Mouse (Mus musculus) heart, adult 2 months (tissue): ENCODE data around the gene 1700029P11Rik. TPM values are rescaled to one million over a fixed set of nuclear protein-coding genes. Genes with fewer than 3 reads are reported as not detected.

Experiments used
- DNase-seq, 2 experiments: peaks; one replicate each; pipeline ENCODE4 v3.0.0; 2021
- H3K27ac ChIP-seq: fragments of 200-600 bp; 2 replicates; pipeline ENCODE4 v1.8.1; 2022
- H3K27me3 ChIP-seq: fragments of 200-500 bp; 2 replicates; pipeline ENCODE4 v1.6.1; 2012; ENCODE audit warnings: mild to moderate bottlenecking, low read length, inconsistent platforms, mixed read lengths; ENCODE audit not compliant: control insufficient read depth, insufficient read depth
- H3K36me3 ChIP-seq: fragments of 200-500 bp; 2 replicates; pipeline ENCODE4 v1.6.1; 2012; ENCODE audit warnings: low read length, inconsistent platforms; ENCODE audit not compliant: control insufficient read depth, insufficient read depth
- H3K4me1 ChIP-seq: fragments of 200-500 bp; 2 replicates; pipeline ENCODE4 v1.6.1; 2011; ENCODE audit warnings: low read length; ENCODE audit not compliant: control insufficient read depth, insufficient read depth
- H3K4me3 ChIP-seq: fragments of 200-600 bp; 2 replicates; pipeline ENCODE4 v1.8.1; 2022
- H3K79me2 ChIP-seq: fragments of 200-500 bp; replicated peaks from 2 replicates; pipeline ENCODE4 v1.6.1; 2012; ENCODE audit warnings: mild to moderate bottlenecking, inconsistent platforms, low read length, moderate library complexity, mixed read lengths; ENCODE audit not compliant: control insufficient read depth, insufficient read depth
- H3K9ac ChIP-seq: fragments of 200-500 bp; 2 replicates; pipeline ENCODE4 v1.6.1; 2012; ENCODE audit warnings: low read depth, mild to moderate bottlenecking, control low read depth, inconsistent platforms, low read length, mixed read lengths
- CTCF ChIP-seq: fragments of 200-600 bp; IDR thresholded peaks from 2 replicates; pipeline ENCODE4 v1.8.1; 2022; ENCODE audit warnings: antibody characterized with exemption, mild to moderate bottlenecking, moderate library complexity
- EP300 ChIP-seq: fragments of 200-500 bp; IDR thresholded peaks from 2 replicates; pipeline ENCODE4 v1.6.1; 2011; ENCODE audit warnings: low read depth, low read length, control low read depth; ENCODE audit not compliant: insufficient read depth
- POLR2A ChIP-seq: fragments of 200-500 bp; IDR thresholded peaks from 2 replicates; pipeline ENCODE4 v1.6.1; 2011; ENCODE audit warnings: mild to moderate bottlenecking, low read depth, low read length, control low read depth; ENCODE audit not compliant: insufficient read depth
- WGBS: fragments of 180-500 bp; shearing (Covaris S2); methylation state at CpG from one replicate; pipeline ENCODE4 v1.1.7; 2018; 5-methylcytosine and 5-hydroxymethylcytosine counted together
- intact Hi-C: fragments of 180-260 bp; cut with DNase I; formaldehyde crosslinking; loops from one replicate; pipeline ENCODE4 v1.15.1; 2025
- polyA plus RNA-seq: library from polyadenylated mRNA; depleted of rRNA; stranded (reverse); fragments of >200 nt; gene quantifications from 2 replicates; pipeline ENCODE4 v1.2.3, GENCODE M21; 2012
- total RNA-seq, 2 experiments: library from RNA; stranded (reverse); gene quantifications; 2 replicates each; pipeline ENCODE4 v1.2.3; 2021

The 1700029P11Rik gene
- total and polyA plus RNA-seq, 3 experiments = not detected

DNA sequence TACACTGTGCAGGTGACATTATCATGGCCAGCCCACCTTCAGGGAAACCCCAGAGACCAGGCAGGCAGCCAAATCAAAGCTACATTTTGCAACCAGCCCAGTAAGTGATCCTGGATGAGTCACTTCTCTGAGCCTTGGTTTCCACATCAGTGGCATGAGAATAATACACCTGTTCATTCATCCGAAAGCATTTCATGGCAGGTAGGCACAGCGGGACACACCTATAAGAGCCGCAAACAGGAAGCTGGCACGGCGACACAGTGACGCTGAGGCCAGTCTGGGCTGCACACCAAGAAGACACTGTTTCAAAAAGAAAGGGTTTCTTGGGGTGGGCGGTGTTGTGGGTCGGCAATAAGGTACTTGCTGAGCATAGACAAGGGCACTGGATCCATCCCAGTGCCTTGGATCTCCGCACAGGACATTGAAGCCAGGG, 26.2 kb upstream of the 1700029P11Rik start:
- Histone ChIP-seq H3K27ac (no peak overlapping the region), H3K79me2 (no peaks in the 10 kb centered on the region), H3K4me1 (no peaks in the 10 kb centered on the region), H3K36me3 (no peaks in the 10 kb centered on the region), H3K27me3 (no peaks in the 10 kb centered on the region), H3K4me3 (no peak overlapping the region), H3K9ac (no peak overlapping the region)
- intact Hi-C loops = no loop called here
- no peak for DNase-seq
- TF ChIP-seq POLR2A = no peak
- TF ChIP-seq CTCF = no peak
- WGBS = 94% methylated on average over 9 of the region's 9 CpGs

DNA sequence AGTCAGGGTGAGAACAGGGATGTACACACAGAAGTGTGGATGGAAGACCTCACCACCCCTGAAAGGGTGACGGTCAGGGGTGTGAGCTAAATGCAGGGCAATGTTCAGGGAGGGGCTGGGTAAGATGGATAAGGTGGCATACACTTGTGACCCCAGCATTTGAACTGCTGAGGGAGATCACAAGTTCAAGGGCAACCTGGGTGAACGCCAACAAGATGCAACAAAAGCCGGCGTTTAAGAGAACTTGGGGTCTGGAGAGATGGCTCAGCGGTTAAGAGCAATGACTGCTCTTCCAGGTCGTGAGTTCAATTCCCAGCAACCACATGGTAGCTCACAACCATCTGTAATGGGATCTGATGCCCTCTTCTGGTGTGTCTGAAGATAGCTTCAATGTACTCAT, 25.6 kb upstream of the 1700029P11Rik start:
- Histone ChIP-seq H3K27me3 (no peaks in the 10 kb centered on the region), H3K27ac (no peak overlapping the region), H3K4me3 (no peak overlapping the region), H3K4me1 (no peaks in the 10 kb centered on the region; the same call in 1 of the 2 replicates), H3K36me3 (no peaks in the 10 kb centered on the region), H3K9ac (no peak overlapping the region), H3K79me2 (no peaks in the 10 kb centered on the region)
- no peak for DNase-seq
- 92% methylated on average over 6 of the region's 6 CpGs for WGBS
- intact Hi-C loops = no loop called here
- TF ChIP-seq CTCF = no peak

DNA sequence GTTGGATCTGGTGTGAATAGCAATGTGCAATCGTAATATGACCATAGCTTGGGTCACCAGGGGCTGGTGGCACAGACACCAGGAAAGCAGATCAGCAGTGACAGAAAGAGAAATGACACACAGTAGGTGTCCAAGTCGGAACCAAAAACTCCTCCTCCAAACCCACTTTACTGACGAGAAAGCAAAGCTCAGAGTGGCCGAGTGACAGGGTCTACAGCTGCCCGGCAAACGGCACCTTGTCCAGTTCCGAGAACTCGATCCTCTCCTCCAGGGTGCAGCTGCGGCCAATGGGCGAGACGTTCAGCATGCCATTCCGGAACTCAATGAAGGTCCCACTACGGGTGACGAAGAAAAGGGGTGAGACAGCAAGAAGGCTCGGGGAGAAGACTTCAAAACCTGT, 24.9 kb upstream of the 1700029P11Rik start:
- 96% methylated on average over 15 of the region's 15 CpGs for WGBS
- no peaks in the 10 kb centered on the region for H3K36me3 ChIP-seq
- no peak overlapping the region for H3K4me3 ChIP-seq
- intact Hi-C loops = no loop called here
- H3K4me1 ChIP-seq = no peaks in the 10 kb centered on the region; the same call in 1 of the 2 replicates
- no peak for DNase-seq
- H3K27me3 ChIP-seq = no peaks in the 10 kb centered on the region
- no peak overlapping the region for H3K9ac ChIP-seq
- H3K79me2 ChIP-seq = no peaks in the 10 kb centered on the region
- no peak overlapping the region for H3K27ac ChIP-seq
- TF ChIP-seq EP300 (no peak), CTCF (no peak), POLR2A (no peak)

DNA sequence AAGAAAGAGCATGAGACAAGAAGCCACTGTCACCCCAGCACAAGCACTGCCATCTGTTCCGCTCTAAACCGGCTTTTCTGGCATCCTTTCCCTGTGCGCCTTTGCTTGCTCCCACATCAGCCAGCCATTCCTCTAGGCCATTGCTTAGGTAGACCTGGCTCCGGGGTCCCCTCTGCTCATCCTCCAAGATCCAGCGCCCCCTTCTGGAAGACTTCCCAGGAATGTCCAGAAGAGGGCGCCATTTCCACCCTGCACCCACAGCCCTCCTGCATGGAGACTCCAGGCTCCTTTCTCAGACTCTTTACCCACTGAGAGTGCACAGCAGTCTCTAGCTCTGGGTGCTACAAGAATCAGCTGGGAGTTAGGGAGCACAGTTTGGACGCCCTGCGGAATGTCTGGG, 23.9 kb upstream of the 1700029P11Rik start:
- Histone ChIP-seq H3K27me3 (no peaks in the 10 kb centered on the region), H3K27ac (no peak overlapping the region), H3K79me2 (no peaks in the 10 kb centered on the region), H3K9ac (no peak overlapping the region), H3K4me1 (no peaks in the 10 kb centered on the region; the same call in 1 of the 2 replicates), H3K4me3 (no peak overlapping the region), H3K36me3 (no peaks in the 10 kb centered on the region)
- 66% methylated on average over 8 of the region's 8 CpGs for WGBS
- TF ChIP-seq POLR2A (no peak), CTCF (peak; percentile 78), EP300 (no peak)
- intact Hi-C loops = no loop called here
- DNase-seq = peak in 1 of 2 experiments; percentile 49

DNA sequence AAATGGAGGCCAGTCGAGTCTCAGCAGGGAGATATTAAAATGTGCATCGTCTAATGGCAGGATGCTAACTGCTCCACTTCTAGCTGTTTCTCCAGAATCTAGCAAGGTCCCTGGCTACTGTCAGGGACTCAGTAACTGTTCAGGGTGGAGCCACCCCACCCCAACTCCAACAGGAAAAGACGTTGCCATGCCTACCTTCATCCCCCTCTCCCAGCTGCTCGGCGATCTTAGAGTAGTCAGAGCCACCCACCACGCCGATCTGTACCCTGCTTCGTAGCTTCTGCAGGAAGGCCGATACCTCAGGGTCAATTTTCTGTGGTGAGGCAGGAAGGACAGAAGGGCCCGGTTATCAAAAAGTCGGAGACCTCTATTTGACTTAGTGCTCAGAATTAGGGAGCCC, 22.7 kb upstream of the 1700029P11Rik start:
- no peak for TF ChIP-seq CTCF
- no peak for TF ChIP-seq EP300
- Histone ChIP-seq H3K4me3 (no peak overlapping the region), H3K36me3 (no peaks in the 10 kb centered on the region), H3K9ac (no peak overlapping the region), H3K27me3 (no peaks in the 10 kb centered on the region), H3K79me2 (no peaks in the 10 kb centered on the region), H3K4me1 (no peaks in the 10 kb centered on the region; the same call in 1 of the 2 replicates), H3K27ac (no peak overlapping the region)
- no peak for DNase-seq
- intact Hi-C loops = no loop called here
- 82% methylated on average over 11 of the region's 11 CpGs for WGBS

DNA sequence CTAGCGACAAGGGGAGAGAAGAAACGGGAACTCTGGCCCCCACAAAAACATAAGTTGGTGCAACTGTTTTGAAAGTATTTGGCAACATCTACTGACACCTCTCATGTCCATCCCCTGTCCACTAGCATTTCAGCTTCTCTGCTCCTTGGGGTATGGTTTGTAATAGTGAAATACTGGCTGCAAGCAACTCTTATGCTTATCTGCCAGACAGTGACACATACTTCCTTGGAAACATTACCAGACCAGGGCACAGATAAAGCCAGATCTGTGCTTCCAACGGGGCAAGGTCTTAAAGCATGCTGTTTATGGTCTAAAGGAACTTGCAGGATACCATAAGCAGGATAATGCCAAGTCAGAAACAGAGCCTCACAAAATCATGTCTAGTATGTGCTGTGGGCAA, 21.4 kb upstream of the 1700029P11Rik start:
- Histone ChIP-seq H3K27me3 (no peaks in the 10 kb centered on the region), H3K4me3 (no peak overlapping the region), H3K4me1 (no peaks in the 10 kb centered on the region; the same call in 1 of the 2 replicates), H3K9ac (no peak overlapping the region), H3K36me3 (no peaks in the 10 kb centered on the region), H3K79me2 (no peaks in the 10 kb centered on the region), H3K27ac (no peak overlapping the region)
- TF ChIP-seq EP300 (no peak), CTCF (no peak), POLR2A (no peak)
- WGBS = 55% methylated on average over 3 of the region's 3 CpGs
- intact Hi-C loops = no loop called here
- DNase-seq = no peak
